Mouse (Mus musculus) megakaryocyte, embryonic 14.5 days (primary cell): ENCODE results near the gene Becn1.

ENCODE experiments used
- FLI1 ChIP-seq: IDR thresholded peaks from 2 replicates; pipeline ENCODE4 v1.6.1; 2012; ENCODE audit warnings: low read length, inconsistent platforms, mixed read lengths
- GATA1 ChIP-seq: IDR thresholded peaks from 3 replicates; pipeline ENCODE4 v1.6.1; 2012; ENCODE audit warnings: mixed read lengths, low read length, inconsistent platforms, borderline replicate concordance

- no peak for TF ChIP-seq GATA1
- TF ChIP-seq FLI1: no peak
Observed at GRCm38 (mm10) chr11:101248258-101248994, 53.7 kb downstream of the Becn1 start.
